Mouse (Mus musculus) heart, embryonic 15.5 days (tissue): ENCODE data around the gene Usp21. TPM values are rescaled to one million over a fixed set of nuclear protein-coding genes. Genes with fewer than 3 reads are reported as not detected.

Experiments used
- ATAC-seq: fragments of 200-750 bp; cut with Nextera tagmentation; replicated peaks from 2 replicates; pipeline ENCODE4 v1.8.0; 2017; ENCODE audit warnings: low read depth, moderate TSS enrichment; ENCODE audit not compliant: insufficient number of reproducible peaks, insufficient read depth, low FRiP score
- H3K27ac ChIP-seq: fragments of 300-500 bp; sonication (generic); 2 replicates; pipeline ENCODE4 v1.5.1; 2015; ENCODE audit warnings: mild to moderate bottlenecking, inconsistent platforms
- H3K27me3 ChIP-seq: fragments of 300-500 bp; sonication (generic); 2 replicates; pipeline ENCODE4 v1.6.1; 2015; ENCODE audit warnings: inconsistent platforms
- H3K36me3 ChIP-seq: fragments of 300-500 bp; sonication (generic); 2 replicates; pipeline ENCODE4 v1.6.1; 2015; ENCODE audit warnings: mild to moderate bottlenecking, inconsistent platforms
- H3K4me1 ChIP-seq: fragments of 300-500 bp; sonication (generic); replicated peaks from 2 replicates; pipeline ENCODE4 v1.6.1; 2015; ENCODE audit warnings: inconsistent platforms
- H3K4me2 ChIP-seq: fragments of 300-500 bp; sonication (generic); 2 replicates; pipeline ENCODE4 v1.6.1; 2015; ENCODE audit warnings: inconsistent platforms, mild to moderate bottlenecking, moderate library complexity
- H3K4me3 ChIP-seq: fragments of 300-500 bp; sonication (generic); 2 replicates; pipeline ENCODE4 v1.5.1; 2015; ENCODE audit warnings: mild to moderate bottlenecking, inconsistent platforms
- H3K9ac ChIP-seq: fragments of 300-500 bp; sonication (generic); 2 replicates; pipeline ENCODE4 v1.6.1; 2015; ENCODE audit warnings: mild to moderate bottlenecking, inconsistent platforms
- H3K9me3 ChIP-seq: fragments of 300-500 bp; sonication (generic); replicated peaks from 2 replicates; pipeline ENCODE4 v1.6.1; 2016; ENCODE audit warnings: inconsistent platforms
- WGBS: fragments of 180-500 bp; shearing (Covaris S2); methylation state at CpG from one replicate; pipeline ENCODE4 v1.1.7; 2015; ENCODE audit warnings: mixed read lengths; 5-methylcytosine and 5-hydroxymethylcytosine counted together
- polyA plus RNA-seq: library from polyadenylated mRNA; unstranded; fragments of >200 nt; fragmentation: Nextera tagmentation; extraction: Ambion mirVana; gene quantifications from 2 replicates; pipeline ENCODE4 v1.2.1, GENCODE M21; 2015

Usp21 gene
- polyA plus RNA-seq, 1 experiment from 2014 or later, result 44.9 TPM

DNA sequence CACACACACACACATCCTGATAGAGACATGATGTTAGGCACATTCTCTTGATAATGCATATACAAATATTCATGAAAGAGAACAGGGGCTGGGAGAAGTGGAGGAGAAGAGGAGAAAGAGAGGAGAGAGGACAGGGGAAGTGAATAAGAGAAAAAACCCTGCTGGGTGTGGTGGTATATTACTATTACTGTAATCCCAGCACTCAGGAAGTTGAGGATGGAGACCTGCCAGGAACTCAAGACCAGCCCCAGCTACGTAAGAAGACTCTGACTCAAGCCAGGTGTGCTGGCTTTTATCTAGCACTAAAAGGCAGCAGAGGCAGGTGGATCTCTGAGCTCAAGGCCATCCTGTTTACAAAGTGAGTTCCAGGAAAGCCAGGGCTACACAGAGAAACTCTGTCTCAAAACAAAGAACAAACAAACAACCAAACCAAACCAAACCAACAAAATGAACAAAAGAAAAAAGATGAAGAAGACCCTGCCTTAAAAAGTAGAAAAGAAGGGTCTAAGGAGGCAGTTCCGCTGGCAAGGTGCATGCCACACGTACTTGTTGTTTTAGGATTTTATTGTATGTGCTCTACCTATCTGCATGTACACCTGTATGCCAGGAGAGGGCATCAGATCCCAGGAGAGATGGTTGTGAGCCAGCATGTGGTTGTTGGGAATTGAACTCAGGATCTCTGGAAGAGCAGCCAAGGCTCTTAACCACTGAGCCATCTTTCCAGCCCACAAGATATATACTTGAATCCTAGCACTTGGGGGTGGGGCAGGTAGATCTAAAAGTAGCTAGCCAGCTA, 23.9 kb downstream of the Usp21 start:
- Histone ChIP-seq H3K27ac (peak overlapping the region; percentile 96), H3K9me3 (no peaks in the 10 kb centered on the region), H3K4me2 (peak overlapping the region; percentile 67), H3K4me3 (no peak overlapping the region), H3K4me1 (peaks cover 22% of the 10 kb centered on the region), H3K36me3 (no peaks in the 10 kb centered on the region), H3K9ac (no peak overlapping the region), H3K27me3 (no peaks in the 10 kb centered on the region)
- ATAC-seq, result no peak; the same call in 1 of the 2 replicates
- WGBS, result 70% methylated on average over 3 of the region's 3 CpGs

DNA sequence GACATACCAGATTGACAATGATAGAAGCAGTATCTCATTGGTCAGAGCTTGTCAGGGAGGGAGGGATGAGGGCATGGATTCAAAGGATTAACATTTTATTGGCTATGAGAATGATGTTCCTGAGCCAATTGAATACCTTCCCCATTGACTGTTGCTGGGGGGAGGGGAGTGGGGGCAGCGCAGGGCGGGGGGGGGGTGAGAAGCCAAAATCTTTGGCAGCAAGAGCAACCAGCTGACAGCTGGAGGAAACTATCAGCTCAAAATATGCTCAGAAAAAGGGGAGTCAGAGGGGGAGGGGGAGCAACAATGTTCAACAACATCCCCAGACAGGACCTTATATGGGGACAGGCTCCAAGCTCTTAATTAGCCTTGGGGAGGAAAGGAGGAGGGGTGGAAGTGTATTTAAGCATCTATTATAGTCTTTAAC, 24.6 kb downstream of the Usp21 start:
- Histone ChIP-seq H3K27ac (peak overlapping the region; percentile 96), H3K4me2 (peak overlapping the region; percentile 67), H3K27me3 (no peaks in the 10 kb centered on the region), H3K4me3 (peak overlapping the region; percentile 34; the same call in 1 of the 2 replicates), H3K9me3 (no peaks in the 10 kb centered on the region), H3K4me1 (peaks cover 23% of the 10 kb centered on the region), H3K36me3 (no peaks in the 10 kb centered on the region), H3K9ac (no peak overlapping the region)
- peak; percentile 84 for ATAC-seq
- 0% methylated on average over 2 of the region's 2 CpGs for WGBS

DNA sequence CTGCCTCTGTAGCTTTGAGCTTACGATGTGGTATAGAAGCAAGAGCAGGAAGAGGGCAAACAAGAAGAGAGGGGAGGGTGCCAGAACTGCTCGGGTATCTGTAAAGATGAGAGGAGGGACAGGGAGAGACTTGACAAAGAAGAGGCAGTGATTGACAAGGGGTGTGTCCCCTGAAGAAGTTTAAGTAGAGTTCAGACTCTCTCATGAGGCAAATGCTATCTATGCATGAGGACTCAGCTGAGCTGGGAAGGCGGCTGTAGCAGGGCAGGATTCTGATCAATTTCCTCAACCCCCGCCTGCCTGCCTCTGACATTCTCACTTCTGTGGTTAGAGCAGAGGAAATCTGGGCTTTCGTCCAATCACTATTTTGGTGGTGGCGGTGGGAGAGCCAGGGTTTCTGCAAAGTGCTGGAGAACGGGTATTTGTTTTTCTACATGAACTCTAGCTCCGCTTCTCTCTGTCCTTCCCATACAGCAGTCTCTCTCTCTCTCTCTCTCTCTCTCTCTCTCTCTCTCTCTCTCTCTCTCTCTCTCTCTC, 25.1 kb downstream of the Usp21 start:
- 1% methylated on average over 8 of the region's 8 CpGs for WGBS
- Histone ChIP-seq H3K4me1 (peaks cover 23% of the 10 kb centered on the region), H3K4me3 (peak overlapping the region; percentile 34), H3K27ac (peak overlapping the region; percentile 96), H3K27me3 (no peaks in the 10 kb centered on the region), H3K36me3 (no peaks in the 10 kb centered on the region; the same call in 1 of the 2 replicates), H3K4me2 (peak overlapping the region; percentile 67), H3K9ac (peak overlapping the region; percentile 34; the same call in 1 of the 2 replicates), H3K9me3 (no peaks in the 10 kb centered on the region)
- peak; percentile 83 for ATAC-seq

DNA sequence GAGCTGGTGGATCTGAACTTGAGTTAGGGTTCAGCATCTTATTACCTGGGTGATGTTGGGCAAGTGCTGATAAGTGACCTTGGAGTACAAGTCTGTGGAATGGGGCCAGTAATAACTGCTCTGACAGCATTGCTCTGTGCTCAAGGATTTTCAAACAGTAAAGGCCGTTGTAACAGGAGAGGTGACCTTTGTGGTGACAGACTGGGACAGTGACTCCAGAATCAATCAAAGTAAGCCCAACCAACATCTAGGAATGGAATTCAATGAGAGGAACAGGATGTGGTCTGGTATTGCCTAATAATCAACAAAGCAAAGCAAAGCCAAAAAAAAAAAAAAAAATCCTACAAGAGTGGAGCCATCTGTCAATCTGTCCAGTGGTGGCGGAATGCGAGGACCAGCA, 27.5 kb downstream of the Usp21 start:
- no peaks in the 10 kb centered on the region for H3K27me3 ChIP-seq
- H3K4me3 ChIP-seq, result no peak overlapping the region
- no peak overlapping the region for H3K9ac ChIP-seq
- H3K9me3 ChIP-seq, result no peaks in the 10 kb centered on the region
- WGBS, result 67% methylated on average over 3 of the region's 3 CpGs
- no peak for ATAC-seq
- H3K36me3 ChIP-seq, result no peaks in the 10 kb centered on the region; the same call in 1 of the 2 replicates
- no peak overlapping the region for H3K27ac ChIP-seq
- H3K4me1 ChIP-seq, result peaks cover 23% of the 10 kb centered on the region
- H3K4me2 ChIP-seq, result no peak overlapping the region

DNA sequence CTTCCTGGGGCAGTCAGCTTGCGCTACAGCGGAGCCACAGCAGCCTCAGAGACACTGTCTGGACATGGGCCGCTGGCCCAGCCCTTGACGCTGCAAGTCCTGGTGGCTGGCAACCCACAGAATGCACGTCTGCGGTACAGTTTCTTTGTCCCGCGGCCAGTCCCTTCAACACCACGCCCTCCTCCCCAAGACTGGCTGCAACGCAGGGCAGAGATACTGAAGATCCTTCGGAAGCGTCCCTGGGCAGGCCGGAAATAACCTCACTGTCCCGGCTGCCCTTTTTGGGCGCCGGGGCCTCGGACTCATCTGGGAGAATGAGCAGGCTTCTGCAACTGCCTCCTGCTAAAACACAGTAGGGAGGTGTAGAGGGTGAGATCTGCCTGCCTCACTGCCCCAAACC, 28.9 kb downstream of the Usp21 start:
- Histone ChIP-seq H3K9ac (no peak overlapping the region), H3K4me3 (no peak overlapping the region), H3K36me3 (no peaks in the 10 kb centered on the region; the same call in 1 of the 2 replicates), H3K27me3 (no peaks in the 10 kb centered on the region), H3K4me2 (no peak overlapping the region), H3K4me1 (peaks cover 21% of the 10 kb centered on the region), H3K9me3 (no peaks in the 10 kb centered on the region), H3K27ac (no peak overlapping the region)
- no peak for ATAC-seq
- WGBS, result 55% methylated on average over 17 of the region's 17 CpGs

DNA sequence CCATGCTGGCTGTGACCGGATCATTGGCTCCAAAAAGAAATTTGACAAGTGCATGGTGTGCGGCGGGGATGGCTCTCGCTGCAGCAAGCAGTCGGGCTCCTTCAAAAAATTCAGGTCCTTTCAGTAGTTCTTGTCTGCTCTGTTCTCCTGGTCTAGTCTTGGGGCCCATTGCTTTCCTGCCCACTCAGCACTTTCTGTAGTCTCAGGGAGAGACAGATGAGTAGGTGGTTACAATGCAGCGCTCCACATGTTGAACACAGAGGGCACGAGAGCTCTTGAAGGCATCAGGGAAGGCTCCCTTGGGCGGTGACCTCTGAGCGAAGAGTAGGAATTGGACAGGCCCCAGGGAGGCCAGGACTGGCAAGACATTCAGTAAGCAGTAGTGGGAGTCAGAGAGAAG, 30.0 kb downstream of the Usp21 start:
- no peak for ATAC-seq
- Histone ChIP-seq H3K4me2 (no peak overlapping the region), H3K4me1 (peaks cover 17% of the 10 kb centered on the region), H3K27me3 (no peaks in the 10 kb centered on the region), H3K4me3 (no peak overlapping the region), H3K27ac (no peak overlapping the region), H3K36me3 (no peaks in the 10 kb centered on the region; the same call in 1 of the 2 replicates), H3K9ac (no peak overlapping the region), H3K9me3 (no peaks in the 10 kb centered on the region)
- WGBS, result 83% methylated on average over 9 of the region's 9 CpGs

DNA sequence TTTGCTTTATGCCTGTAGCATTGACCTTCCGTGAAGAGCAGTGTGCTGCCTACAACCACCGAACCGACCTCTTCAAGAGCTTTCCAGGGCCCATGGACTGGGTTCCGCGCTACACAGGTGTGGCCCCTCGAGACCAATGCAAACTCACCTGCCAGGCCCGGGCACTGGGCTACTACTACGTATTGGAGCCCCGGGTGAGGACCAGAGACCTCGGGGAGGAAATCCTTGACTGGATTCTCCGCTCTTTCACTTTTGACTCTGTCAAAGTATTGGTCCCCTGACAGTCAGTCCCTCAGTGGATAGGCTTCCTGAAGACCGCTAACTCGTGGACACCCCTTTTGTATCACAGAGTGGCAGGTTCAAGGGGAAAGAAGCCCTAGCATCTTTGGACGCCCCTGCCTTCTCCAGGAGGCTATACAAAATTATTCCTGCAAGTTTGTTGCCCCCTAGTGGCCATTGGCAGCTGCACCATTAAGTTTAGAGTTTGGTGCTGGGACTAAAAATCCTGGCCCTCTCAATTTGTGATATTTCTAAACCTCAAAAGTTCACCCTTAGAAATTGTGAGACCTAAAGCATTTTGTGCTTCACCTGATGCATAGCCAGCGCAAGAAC, 30.7 kb downstream of the Usp21 start:
- Histone ChIP-seq H3K9ac (no peak overlapping the region), H3K4me3 (no peak overlapping the region), H3K36me3 (no peaks in the 10 kb centered on the region; the same call in 1 of the 2 replicates), H3K4me1 (peaks cover 18% of the 10 kb centered on the region), H3K4me2 (no peak overlapping the region), H3K27ac (no peak overlapping the region), H3K27me3 (no peaks in the 10 kb centered on the region), H3K9me3 (no peaks in the 10 kb centered on the region)
- no peak for ATAC-seq
- 53% methylated on average over 15 of the region's 15 CpGs for WGBS

DNA sequence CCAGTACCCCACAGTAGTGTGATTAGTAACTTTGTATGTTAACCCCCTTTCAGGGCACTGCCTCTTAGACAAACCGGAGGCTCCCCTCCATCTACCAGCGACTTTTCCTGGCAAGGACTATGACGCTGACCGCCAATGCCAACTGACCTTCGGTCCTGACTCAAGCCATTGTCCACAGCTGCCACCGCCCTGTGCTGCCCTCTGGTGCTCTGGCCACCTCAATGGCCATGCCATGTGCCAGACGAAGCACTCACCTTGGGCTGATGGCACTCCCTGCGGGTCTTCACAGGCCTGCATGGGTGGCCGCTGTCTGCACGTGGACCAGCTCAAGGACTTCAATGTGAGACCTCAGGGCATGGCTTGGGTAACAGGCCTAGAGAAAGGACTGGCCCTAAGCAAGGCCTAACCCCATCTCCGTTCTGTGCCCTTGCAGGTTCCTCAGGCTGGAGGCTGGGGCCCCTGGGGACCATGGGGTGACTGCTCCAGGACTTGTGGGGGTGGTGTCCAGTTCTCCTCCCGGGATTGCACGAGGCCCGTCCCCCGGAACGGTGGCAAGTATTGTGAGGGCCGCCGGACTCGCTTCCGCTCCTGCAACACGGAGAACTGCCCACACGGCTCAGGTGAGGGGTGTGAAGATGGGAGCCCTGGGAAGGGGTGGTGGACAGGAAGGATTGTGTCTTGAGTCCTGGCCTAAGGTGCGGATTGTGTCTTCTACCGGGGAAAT, 31.5 kb downstream of the Usp21 start:
- Histone ChIP-seq H3K36me3 (no peaks in the 10 kb centered on the region; the same call in 1 of the 2 replicates), H3K9me3 (no peaks in the 10 kb centered on the region), H3K4me1 (peaks cover 24% of the 10 kb centered on the region), H3K4me2 (no peak overlapping the region), H3K27ac (no peak overlapping the region), H3K4me3 (no peak overlapping the region), H3K9ac (no peak overlapping the region), H3K27me3 (no peaks in the 10 kb centered on the region)
- no peak for ATAC-seq
- WGBS, result 85% methylated on average over 24 of the region's 24 CpGs

DNA sequence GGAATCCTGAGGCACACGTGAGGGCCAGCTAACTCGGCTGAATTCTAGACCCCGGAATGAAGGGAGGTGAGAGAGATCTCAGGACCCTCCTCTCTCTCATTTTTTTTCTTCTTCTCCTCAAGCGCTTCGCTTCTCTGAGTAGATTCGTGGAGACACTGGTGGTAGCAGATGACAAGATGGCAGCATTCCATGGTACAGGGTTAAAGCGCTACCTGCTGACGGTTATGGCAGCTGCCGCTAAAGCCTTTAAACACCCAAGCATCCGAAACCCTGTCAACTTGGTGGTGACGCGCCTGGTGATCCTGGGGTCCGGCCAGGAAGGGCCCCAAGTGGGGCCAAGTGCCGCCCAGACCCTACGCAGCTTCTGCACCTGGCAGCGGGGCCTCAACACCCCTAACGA, 35.4 kb downstream of the Usp21 start:
- no peak for ATAC-seq
- H3K9me3 ChIP-seq, result no peaks in the 10 kb centered on the region
- peak overlapping the region; percentile 43 for H3K9ac ChIP-seq
- peaks cover 42% of the 10 kb centered on the region for H3K4me1 ChIP-seq
- peak overlapping the region; percentile 77 for H3K27ac ChIP-seq
- WGBS, result 58% methylated on average over 17 of the region's 17 CpGs
- H3K4me2 ChIP-seq, result peak overlapping the region; percentile 63
- peak overlapping the region; percentile 42 for H3K4me3 ChIP-seq
- H3K36me3 ChIP-seq, result no peaks in the 10 kb centered on the region
- peaks cover 3% of the 10 kb centered on the region; the same call in 1 of the 2 replicates for H3K27me3 ChIP-seq

DNA sequence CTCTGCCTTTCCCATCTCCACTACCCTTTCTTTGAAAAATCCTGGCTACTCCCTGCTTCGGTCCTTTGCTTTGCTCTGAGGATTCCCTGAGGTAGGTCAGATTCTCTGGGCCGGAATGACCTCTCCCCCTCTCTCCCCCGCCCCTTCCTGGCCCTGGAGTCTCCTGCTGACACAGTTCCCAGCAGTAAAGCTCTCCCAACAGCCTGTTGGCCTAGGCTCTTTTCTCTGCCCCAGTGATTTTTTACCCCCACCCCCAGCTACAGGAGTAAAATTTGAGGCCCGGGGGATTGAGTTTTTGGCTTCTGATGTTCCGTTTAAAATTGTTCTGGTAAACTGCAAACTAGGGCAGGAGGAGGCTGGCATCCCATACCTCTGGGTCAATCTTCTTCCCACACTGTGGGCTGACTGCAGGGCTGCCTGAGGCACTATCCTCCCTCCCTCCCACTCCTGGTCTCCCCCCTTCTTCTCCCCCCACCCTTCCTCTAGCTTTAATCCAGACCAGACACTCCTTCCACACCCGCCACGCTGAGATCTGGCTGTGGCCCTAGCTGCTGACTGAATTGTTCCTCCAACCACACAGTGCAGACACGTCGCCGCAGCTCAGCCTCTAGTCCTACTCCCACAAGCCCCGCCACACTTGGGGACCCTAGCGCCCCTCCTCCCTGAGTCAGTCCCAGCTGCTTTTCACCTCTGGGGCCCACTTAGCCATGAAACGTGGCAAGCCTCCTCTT, 36.0 kb downstream of the Usp21 start:
- H3K27ac ChIP-seq, result peak overlapping the region; percentile 77
- peak overlapping the region; percentile 43 for H3K9ac ChIP-seq
- peaks cover 44% of the 10 kb centered on the region for H3K4me1 ChIP-seq
- H3K27me3 ChIP-seq, result peaks cover 3% of the 10 kb centered on the region; the same call in 1 of the 2 replicates
- peak overlapping the region; percentile 42 for H3K4me3 ChIP-seq
- H3K36me3 ChIP-seq, result no peaks in the 10 kb centered on the region
- H3K4me2 ChIP-seq, result peak overlapping the region; percentile 63
- H3K9me3 ChIP-seq, result no peaks in the 10 kb centered on the region
- WGBS, result 20% methylated on average over 13 of the region's 13 CpGs
- ATAC-seq, result peak; percentile 27; the same call in 1 of the 2 replicates
